Mouse (Mus musculus) erythroblast, embryonic 14.5 days (primary cell): Measurements from ENCODE around the gene Ints7.

Experiments
- GATA1 ChIP-seq: IDR thresholded peaks from 2 replicates; pipeline ENCODE4 v1.6.1; 2012; ENCODE audit warnings: low read length, inconsistent platforms, mixed read lengths
- TAL1 ChIP-seq: IDR thresholded peaks from 3 replicates; pipeline ENCODE4 v1.6.1; 2012; ENCODE audit warnings: low read length, inconsistent platforms, mixed read lengths

DNA sequence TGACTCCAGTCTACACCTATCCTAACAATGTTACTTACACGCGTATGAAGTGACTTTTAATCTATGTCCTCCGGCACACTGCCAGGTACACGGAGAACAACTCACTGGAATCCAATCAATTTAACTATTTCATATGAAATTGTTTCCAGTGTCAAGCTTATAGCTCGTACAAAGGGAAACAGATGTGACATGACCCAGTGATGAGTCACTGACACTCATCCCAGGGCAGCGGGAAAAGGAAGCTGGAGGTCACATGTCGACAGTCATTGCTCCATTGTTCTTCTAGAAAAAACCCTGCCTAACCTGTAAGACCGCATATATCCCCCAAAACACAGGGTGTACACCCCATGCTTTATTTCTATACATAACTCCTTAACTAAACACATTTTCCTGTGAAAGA, 18.3 kb upstream of the Ints7 start:
- TF ChIP-seq TAL1, result no peak
- no peak for TF ChIP-seq GATA1
